In the genomic region with DNA sequence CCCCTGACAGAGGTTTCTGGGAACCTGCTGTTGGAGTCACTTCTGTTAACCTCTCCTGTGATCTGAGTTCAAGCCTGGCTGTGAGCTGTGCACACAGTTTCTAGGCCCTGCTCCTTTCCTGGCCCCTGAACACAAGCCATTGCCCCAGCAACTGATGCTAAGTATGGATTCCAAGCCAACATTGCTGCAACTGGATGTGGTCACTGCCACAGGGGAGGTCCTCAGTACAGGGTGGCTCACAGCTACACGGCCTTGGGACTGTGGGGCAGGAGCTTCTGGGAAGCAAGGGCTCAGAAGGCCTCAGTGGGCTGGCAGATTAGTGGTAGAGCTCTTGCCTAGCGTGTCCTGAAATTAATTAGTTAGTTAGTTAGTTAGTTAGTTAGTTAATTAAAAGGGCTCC, we compare ENCODE assay signal across 16 mouse cellular contexts. TPM values are rescaled to one million over a fixed set of nuclear protein-coding genes. Genes with fewer than 3 reads are reported as not detected.
DNase-seq lines count a peak whose midpoint lies in the region; ATAC-seq and TF ChIP-seq lines count a peak whose summit lies in the region.
"Had no signal": no experiment of that assay in that cellular context is flagged by ENCODE, and none has a peak within 500 bp of the region (broad histone marks: within the 10 kb centered on the region; RNA-seq: fewer than 3 reads in every experiment).

No protein-coding gene starts in this region.

- H3K9ac ChIP-seq in neural tube, embryonic 13.5 days: no peak overlapping the region
- no peak overlapping the region for H3K9ac ChIP-seq in neural tube, embryonic 15.5 days (replicated peaks)
- H3K9ac ChIP-seq: embryonic facial prominence, embryonic 13.5 days; forebrain, embryonic 12.5 days; hindbrain, embryonic 13.5 days had no signal

- H3K36me3 ChIP-seq in neural tube, embryonic 13.5 days: peaks cover 8% of the 10 kb centered on the region; the same call in 1 of the 2 replicates
- peaks cover 4% of the 10 kb centered on the region; the same call in 1 of the 2 replicates for H3K36me3 ChIP-seq in neural tube, embryonic 15.5 days

- no peaks in the 10 kb centered on the region for H3K9me3 ChIP-seq in neural tube, embryonic 13.5 days
- no peaks in the 10 kb centered on the region for H3K9me3 ChIP-seq in neural tube, embryonic 15.5 days (replicated peaks)
- H3K9me3 ChIP-seq: embryonic facial prominence, embryonic 13.5 days; forebrain, embryonic 12.5 days; hindbrain, embryonic 13.5 days had no signal

- no peak overlapping the region for H3K4me3 ChIP-seq in layer of hippocampus, adult 2 months
- no peak overlapping the region for H3K4me3 ChIP-seq in neural tube, embryonic 13.5 days
- no peak overlapping the region for H3K4me3 ChIP-seq in neural tube, embryonic 15.5 days (replicated peaks)
- H3K4me3 ChIP-seq: embryonic facial prominence, embryonic 13.5 days; forebrain, embryonic 12.5 days; hindbrain, embryonic 13.5 days had no signal

- DNase-seq in cerebellum, adult 9-11 months: peak; percentile 25
- DNase-seq in cerebellum, adult 9-10 months: no peak
- no peak for DNase-seq in layer of hippocampus, adult 2 months (ENCODE audit: low spot score in 2 of 2)
- DNase-seq in layer of hippocampus, adult 8-10 months (ENCODE audit: low spot score in 2 of 2): no peak
- DNase-seq: adrenal gland, adult 2 months; cerebellum, adult 8-10 months; cerebellum, postnatal 36 days; gastrocnemius, postnatal 14 days; heart, postnatal 10 days had no signal

- no peaks in the 10 kb centered on the region for H3K27me3 ChIP-seq in neural tube, embryonic 13.5 days
- H3K27me3 ChIP-seq in neural tube, embryonic 15.5 days (replicated peaks): no peaks in the 10 kb centered on the region
- H3K27me3 ChIP-seq: embryonic facial prominence, embryonic 13.5 days; forebrain, embryonic 12.5 days; hindbrain, embryonic 13.5 days had no signal

- H3K4me1 ChIP-seq in neural tube, embryonic 13.5 days (replicated peaks): peaks cover 46% of the 10 kb centered on the region
- peaks cover 58% of the 10 kb centered on the region for H3K4me1 ChIP-seq in neural tube, embryonic 15.5 days

- no peak overlapping the region for H3K4me2 ChIP-seq in neural tube, embryonic 13.5 days
- no peak overlapping the region for H3K4me2 ChIP-seq in neural tube, embryonic 15.5 days
- H3K4me2 ChIP-seq: embryonic facial prominence, embryonic 13.5 days; forebrain, embryonic 12.5 days; hindbrain, embryonic 13.5 days had no signal

- WGBS in neural tube, embryonic 13.5 days: 93% methylated on average over 2 of the region's 2 CpGs
- 87% methylated on average over 2 of the region's 2 CpGs for WGBS in neural tube, embryonic 15.5 days

- ATAC-seq in neural tube, embryonic 13.5 days (ENCODE audit: low read depth): no peak
- ATAC-seq in neural tube, embryonic 15.5 days (ENCODE audit: low FRiP score): no peak
- ATAC-seq: forebrain, embryonic 16.5 days; hindbrain, postnatal 0 days had no signal

- TF ChIP-seq CTCF in layer of hippocampus, adult 2 months (conservative IDR thresholded peaks at IDR 0.05): no peak

- H3K27ac ChIP-seq in layer of hippocampus, adult 2 months: peak overlapping the region; percentile 32; the same call in 1 of the 2 replicates
- H3K27ac ChIP-seq in neural tube, embryonic 13.5 days (replicated peaks): 0 out of 2 replicates have a peak overlapping the region, but pooled peaks have one; percentile 3
- no peak overlapping the region for H3K27ac ChIP-seq in neural tube, embryonic 15.5 days (replicated peaks)
- H3K27ac ChIP-seq: forebrain, embryonic 12.5 days had no signal

RNA-seq across cellular contexts. Expression of gene Mtss1l, which starts 20.7 kb away (rescaled TPM):
- total RNA-seq in layer of hippocampus, adult 2 months (2021): 100 to 1,000 TPM; 210 TPM
- 100 to 1,000 TPM; 209 to 246 (median 223) TPM for total RNA-seq in layer of hippocampus, adult 8-10 months (2022)
- 13.3 and 14.0 TPM in 2 replicates for polyA plus RNA-seq in neural tube, embryonic 13.5 days (2015; fragmentation: Nextera tagmentation; extraction: Ambion mirVana)
- polyA plus RNA-seq in neural tube, embryonic 15.5 days (2015; fragmentation: Nextera tagmentation; extraction: Ambion mirVana): 21.2 and 31.8 TPM in 2 replicates
